Mouse (Mus musculus): ENCODE measurements around the gene Rsrp1. TPM values are rescaled to one million over a fixed set of nuclear protein-coding genes. Genes with fewer than 3 reads are reported as not detected.

Gene Rsrp1
- polyA plus RNA-seq, 1 experiment = 975 TPM

- Histone ChIP-seq H3K4me3 (replicated peaks; ENCODE audit: control insufficient read depth, low read depth, low read length) (no peak overlapping the region), H3K27ac (ENCODE audit: control insufficient read depth, insufficient read depth, low read depth, low read length, poor library complexity) (no peak overlapping the region), H3K4me1 (ENCODE audit: control insufficient read depth, insufficient read depth, low read length) (no peaks in the 10 kb centered on the region)
- 71% methylated on average over 9 of the region's 9 CpGs for WGBS
- TF ChIP-seq CTCF (IDR thresholded peaks at IDR 0.05; ENCODE audit: control insufficient read depth, insufficient read depth, low read length) (no peak), POLR2A (IDR thresholded peaks at IDR 0.05; ENCODE audit: borderline replicate concordance, control insufficient read depth, low read depth, low read length) (no peak)
Measured at GRCm38 (mm10) chr4:134939900-134940299, 16.5 kb downstream of the Rsrp1 start.

- no peak overlapping the region for H3K4me3 ChIP-seq (replicated peaks; ENCODE audit: control insufficient read depth, low read depth, low read length)
- WGBS = 65% methylated on average over 27 of the region's 27 CpGs
- TF ChIP-seq CTCF (IDR thresholded peaks at IDR 0.05; ENCODE audit: control insufficient read depth, insufficient read depth, low read length) (no peak), POLR2A (IDR thresholded peaks at IDR 0.05; ENCODE audit: borderline replicate concordance, control insufficient read depth, low read depth, low read length) (no peak)
- H3K27ac ChIP-seq (ENCODE audit: control insufficient read depth, insufficient read depth, low read depth, low read length, poor library complexity) = no peak overlapping the region
- no peaks in the 10 kb centered on the region for H3K4me1 ChIP-seq (ENCODE audit: control insufficient read depth, insufficient read depth, low read length)
Measured at GRCm38 (mm10) chr4:134943758-134944538, 20.6 kb downstream of the Rsrp1 start.

GRCm38 (mm10) chr4:134946024-134946744 lies 22.8 kb downstream of the Rsrp1 start:
- Histone ChIP-seq H3K4me1 (ENCODE audit: control insufficient read depth, insufficient read depth, low read length) (no peaks in the 10 kb centered on the region), H3K4me3 (replicated peaks; ENCODE audit: control insufficient read depth, low read depth, low read length) (peak overlapping the region; percentile 27), H3K27ac (ENCODE audit: control insufficient read depth, insufficient read depth, low read depth, low read length, poor library complexity) (no peak overlapping the region)
- 12% methylated on average over 17 of the region's 17 CpGs for WGBS
- TF ChIP-seq POLR2A (IDR thresholded peaks at IDR 0.05; ENCODE audit: borderline replicate concordance, control insufficient read depth, low read depth, low read length) = no peak
- TF ChIP-seq CTCF (IDR thresholded peaks at IDR 0.05; ENCODE audit: control insufficient read depth, insufficient read depth, low read length) = peak; percentile 81

DNA sequence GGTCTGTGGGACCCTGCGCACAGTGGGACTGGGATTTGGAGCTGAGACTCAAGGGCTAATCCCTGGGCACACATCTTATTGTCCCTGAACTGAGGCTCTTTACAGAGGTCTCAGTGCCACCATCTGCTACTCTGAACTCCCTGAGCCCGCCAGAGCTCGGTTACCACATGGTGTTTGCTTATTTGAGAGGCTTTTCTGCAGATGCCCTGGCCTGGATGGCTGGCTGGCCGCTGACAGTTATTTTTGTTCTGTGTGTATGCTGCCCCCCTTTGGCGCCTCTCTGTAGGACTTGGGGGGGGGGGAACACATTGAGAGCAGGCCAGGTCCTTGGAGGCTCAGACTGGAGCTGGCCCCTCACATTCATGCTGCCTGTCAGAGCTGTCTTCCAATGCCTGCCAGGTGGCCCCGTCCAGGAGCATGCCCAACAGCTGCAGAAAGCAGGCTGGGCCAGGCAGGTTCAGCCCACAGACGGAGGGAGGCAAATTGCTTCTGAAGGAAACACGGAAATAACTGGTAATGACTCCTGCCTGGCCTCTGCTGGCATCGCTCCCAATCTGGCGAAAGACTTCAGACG lies 27.2 kb downstream of the Rsrp1 start:
- no peak for TF ChIP-seq POLR2A (IDR thresholded peaks at IDR 0.05; ENCODE audit: borderline replicate concordance, control insufficient read depth, low read depth, low read length)
- TF ChIP-seq CTCF (IDR thresholded peaks at IDR 0.05; ENCODE audit: control insufficient read depth, insufficient read depth, low read length) = peak; percentile 16; the same call in 1 of the 2 replicates
- H3K4me1 ChIP-seq (ENCODE audit: control insufficient read depth, insufficient read depth, low read length) = no peaks in the 10 kb centered on the region
- WGBS = 12% methylated on average over 11 of the region's 11 CpGs
- no peak overlapping the region for H3K4me3 ChIP-seq (replicated peaks; ENCODE audit: control insufficient read depth, low read depth, low read length)
- H3K27ac ChIP-seq (ENCODE audit: control insufficient read depth, insufficient read depth, low read depth, low read length, poor library complexity) = no peak overlapping the region; the same call in 1 of the 2 replicates

DNA sequence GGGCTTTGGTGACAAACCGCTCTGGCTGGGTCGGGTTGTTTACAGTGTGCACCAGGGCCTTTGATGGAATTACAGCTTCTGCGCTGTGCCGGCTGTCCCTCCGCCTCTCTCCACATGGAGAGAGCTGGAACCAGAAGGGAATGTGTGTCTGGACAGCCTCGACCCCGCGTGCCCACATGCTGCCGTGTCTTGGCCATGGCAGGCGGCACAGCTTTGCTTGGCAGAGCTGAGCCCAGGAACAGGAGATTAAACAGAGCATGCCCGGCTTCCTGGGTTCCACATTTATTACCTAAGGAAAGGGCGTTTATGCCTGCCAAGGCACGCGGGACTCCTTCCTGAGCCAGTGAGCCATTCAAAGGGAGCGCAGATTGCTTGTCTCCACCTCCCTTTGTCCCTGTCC lies 31.1 kb downstream of the Rsrp1 start:
- Histone ChIP-seq H3K27ac (ENCODE audit: control insufficient read depth, insufficient read depth, low read depth, low read length, poor library complexity) (no peak overlapping the region), H3K4me3 (replicated peaks; ENCODE audit: control insufficient read depth, low read depth, low read length) (no peak overlapping the region), H3K4me1 (ENCODE audit: control insufficient read depth, insufficient read depth, low read length) (no peaks in the 10 kb centered on the region)
- WGBS = 71% methylated on average over 15 of the region's 15 CpGs
- no peak for TF ChIP-seq POLR2A (IDR thresholded peaks at IDR 0.05; ENCODE audit: borderline replicate concordance, control insufficient read depth, low read depth, low read length)
- no peak for TF ChIP-seq CTCF (IDR thresholded peaks at IDR 0.05; ENCODE audit: control insufficient read depth, insufficient read depth, low read length)

- TF ChIP-seq POLR2A (IDR thresholded peaks at IDR 0.05; ENCODE audit: borderline replicate concordance, control insufficient read depth, low read depth, low read length) (no peak), CTCF (IDR thresholded peaks at IDR 0.05; ENCODE audit: control insufficient read depth, insufficient read depth, low read length) (no peak)
- Histone ChIP-seq H3K4me1 (ENCODE audit: control insufficient read depth, insufficient read depth, low read length) (no peaks in the 10 kb centered on the region), H3K27ac (ENCODE audit: control insufficient read depth, insufficient read depth, low read depth, low read length, poor library complexity) (no peak overlapping the region), H3K4me3 (replicated peaks; ENCODE audit: control insufficient read depth, low read depth, low read length) (no peak overlapping the region)
- 94% methylated on average over 2 of the region's 2 CpGs for WGBS
Measured at GRCm38 (mm10) chr4:134955196-134955595, 31.8 kb downstream of the Rsrp1 start.

GRCm38 (mm10) chr4:134955845-134956244 lies 32.5 kb downstream of the Rsrp1 start:
- no peaks in the 10 kb centered on the region for H3K4me1 ChIP-seq (ENCODE audit: control insufficient read depth, insufficient read depth, low read length)
- WGBS = 27% methylated on average over 3 of the region's 3 CpGs
- no peak overlapping the region for H3K27ac ChIP-seq (ENCODE audit: control insufficient read depth, insufficient read depth, low read depth, low read length, poor library complexity)
- H3K4me3 ChIP-seq (replicated peaks; ENCODE audit: control insufficient read depth, low read depth, low read length) = no peak overlapping the region
- TF ChIP-seq CTCF (IDR thresholded peaks at IDR 0.05; ENCODE audit: control insufficient read depth, insufficient read depth, low read length) = no peak
- no peak for TF ChIP-seq POLR2A (IDR thresholded peaks at IDR 0.05; ENCODE audit: borderline replicate concordance, control insufficient read depth, low read depth, low read length)

- H3K4me3 ChIP-seq (replicated peaks; ENCODE audit: control insufficient read depth, low read depth, low read length) = no peak overlapping the region
- no peaks in the 10 kb centered on the region for H3K4me1 ChIP-seq (ENCODE audit: control insufficient read depth, insufficient read depth, low read length)
- 15% methylated on average over 3 of the region's 3 CpGs for WGBS
- H3K27ac ChIP-seq (ENCODE audit: control insufficient read depth, insufficient read depth, low read depth, low read length, poor library complexity) = no peak overlapping the region
- TF ChIP-seq CTCF (IDR thresholded peaks at IDR 0.05; ENCODE audit: control insufficient read depth, insufficient read depth, low read length) (peak; percentile 52; the same call in 1 of the 2 replicates), POLR2A (IDR thresholded peaks at IDR 0.05; ENCODE audit: borderline replicate concordance, control insufficient read depth, low read depth, low read length) (no peak)
Measured at GRCm38 (mm10) chr4:134956328-134956727, 32.9 kb downstream of the Rsrp1 start.
